Mouse (Mus musculus) G1E (cell line): ENCODE results near the gene H2-M10.1.

Experiments used
- CTCF ChIP-seq: IDR thresholded peaks from 2 replicates; pipeline ENCODE4 v1.5.1; 2012; ENCODE audit warnings: low read depth, low read length, inconsistent platforms, mixed read lengths
- GATA1 ChIP-seq: IDR thresholded peaks from 2 replicates; pipeline ENCODE4 v1.6.1; 2012; ENCODE audit warnings: borderline replicate concordance, low read length, inconsistent platforms, mixed read lengths
- GATA2 ChIP-seq: IDR thresholded peaks from 2 replicates; pipeline ENCODE4 v1.6.1; 2012; ENCODE audit warnings: low read depth, low read length, inconsistent platforms, borderline replicate concordance
- POLR2AphosphoS5 ChIP-seq: IDR thresholded peaks from 2 replicates; pipeline ENCODE4 v1.6.1; 2012; ENCODE audit warnings: low read depth, low read length, inconsistent platforms; ENCODE audit not compliant: insufficient replicate concordance
- TAL1 ChIP-seq: conservative IDR thresholded peaks from 2 replicates; pipeline ENCODE4 v1.6.1; 2012; ENCODE audit warnings: low read depth, low read length, inconsistent platforms, mixed read lengths

DNA sequence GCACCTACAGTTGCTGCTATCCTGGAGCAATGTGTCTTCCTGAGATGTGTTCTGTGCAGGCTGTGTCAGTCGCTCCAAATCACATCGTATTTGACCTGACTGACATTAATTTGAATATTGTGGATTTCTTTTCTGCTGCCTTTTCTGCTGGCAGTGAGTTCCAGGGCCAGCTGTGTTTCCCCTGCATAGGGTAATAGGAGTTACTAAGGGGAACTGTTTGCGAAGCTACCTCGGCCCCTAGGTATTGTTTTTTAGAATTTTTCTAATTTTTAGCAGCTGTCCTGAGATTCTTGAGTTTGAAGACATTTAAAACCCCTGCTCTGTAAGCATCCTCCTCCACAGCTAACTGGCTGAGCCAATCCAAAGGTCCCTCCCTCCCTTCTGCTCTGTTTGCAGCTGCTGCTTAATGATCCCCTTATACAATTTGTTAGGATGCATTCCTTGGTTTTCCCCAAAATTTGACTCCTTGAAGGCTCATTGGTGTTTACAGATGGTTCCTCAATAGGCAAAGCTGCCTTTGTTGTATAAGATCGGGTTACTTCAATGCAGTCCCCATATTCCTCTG is 10.2 kb downstream of the H2-M10.1 start:
- no peak for TF ChIP-seq CTCF
- no peak for TF ChIP-seq TAL1
- TF ChIP-seq POLR2AphosphoS5, result no peak
- TF ChIP-seq GATA1, result no peak
- no peak for TF ChIP-seq GATA2
